Mouse (Mus musculus) natural killer cell, adult 2 months (primary cell): ENCODE measurements around the gene Adgrv1.
A peak's percentile ranks its signal among the peaks of the same experiment; 100 is the strongest.
"Not testable (repeated sequence)": the region's sequence is repeated elsewhere in the genome, so short reads cannot be mapped to it uniquely, and the experiment has no call there.

Source experiments
- DNase-seq, 2 experiments: peaks; one replicate each; pipeline ENCODE4 v3.0.0; 2022; ENCODE audit warnings: low spot score in 2 of 2

Adgrv1 gene

GRCm38 (mm10) chr13:81627861-81628260, 5.1 kb downstream of the Adgrv1 start:
- not testable (repeated sequence) for DNase-seq

DNA sequence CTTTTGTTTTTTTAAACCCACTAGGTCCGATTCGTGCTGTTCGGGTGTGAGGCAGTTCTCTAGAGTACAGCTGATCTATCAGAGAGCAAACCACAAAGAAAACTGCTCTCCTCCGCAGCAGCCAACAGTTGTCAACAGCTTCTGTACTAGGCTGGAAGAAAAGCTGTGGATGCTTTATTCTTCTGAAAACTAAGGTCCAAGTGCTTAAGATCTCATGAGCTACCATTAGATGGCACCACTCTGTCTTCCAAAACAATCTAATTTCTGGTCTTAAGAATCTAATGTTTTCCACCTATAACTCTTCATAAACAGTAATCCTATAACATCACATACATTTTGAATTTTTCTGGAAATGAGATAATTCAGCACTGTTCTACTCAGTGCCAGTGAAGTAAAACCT, 22.6 kb downstream of the Adgrv1 start:
- no peak for DNase-seq

- no peak for DNase-seq
Measured at GRCm38 (mm10) chr13:81606991-81607390, 26.0 kb downstream of the Adgrv1 start.

DNA sequence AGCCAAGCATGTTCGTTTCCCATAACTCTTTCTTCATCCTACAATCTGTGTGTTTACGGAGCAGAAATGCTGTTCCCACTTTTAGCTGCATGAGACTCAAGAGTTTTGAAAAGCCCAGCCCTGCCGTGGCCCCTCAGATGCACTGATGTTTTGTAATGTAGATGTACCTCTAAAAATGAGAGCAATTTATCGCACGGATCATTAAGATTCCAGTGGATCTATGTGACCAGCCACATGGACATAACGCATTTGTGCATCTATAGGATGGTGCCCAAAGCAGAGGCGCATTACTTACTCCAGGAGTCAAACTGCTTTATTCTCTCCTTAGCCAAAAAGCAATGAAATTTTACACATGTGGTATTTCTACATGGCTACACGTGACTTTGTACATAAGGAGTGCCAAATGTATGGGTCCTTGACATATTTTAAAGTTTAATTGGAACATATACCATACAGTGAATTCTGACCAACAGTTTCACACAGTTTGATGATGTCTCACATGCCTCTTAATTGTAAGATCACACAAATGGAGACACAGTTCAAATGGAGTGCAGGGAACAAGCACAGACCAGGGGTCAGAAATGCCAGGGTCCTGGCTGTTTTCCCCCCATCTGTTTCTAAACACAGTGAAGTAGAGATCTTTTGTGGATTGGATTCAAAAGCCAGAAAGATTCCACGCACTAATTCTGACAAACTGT, 35.9 kb downstream of the Adgrv1 start:
- DNase-seq = no peak

DNA sequence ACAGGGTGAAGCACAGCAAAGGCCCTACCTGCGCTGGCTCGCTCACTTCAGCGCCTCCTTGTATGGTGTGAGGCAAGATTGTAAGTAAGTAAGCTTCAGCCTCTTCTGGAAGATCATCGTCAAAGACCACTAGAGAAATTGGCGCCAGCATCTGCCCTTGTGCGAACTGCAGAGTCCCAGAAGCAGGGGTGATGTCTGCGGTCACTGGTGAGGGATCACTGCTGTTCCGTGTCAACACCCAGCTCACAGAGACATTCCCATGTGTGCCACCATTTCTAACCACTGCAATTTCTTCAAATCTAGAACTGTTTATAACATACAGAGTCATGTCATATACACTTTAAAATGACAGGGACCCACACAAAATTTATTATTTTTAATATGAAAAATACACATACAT, 54.3 kb downstream of the Adgrv1 start:
- DNase-seq = no peak

GRCm38 (mm10) chr13:81570241-81570821, 62.6 kb downstream of the Adgrv1 start:
- DNase-seq = no peak

DNA sequence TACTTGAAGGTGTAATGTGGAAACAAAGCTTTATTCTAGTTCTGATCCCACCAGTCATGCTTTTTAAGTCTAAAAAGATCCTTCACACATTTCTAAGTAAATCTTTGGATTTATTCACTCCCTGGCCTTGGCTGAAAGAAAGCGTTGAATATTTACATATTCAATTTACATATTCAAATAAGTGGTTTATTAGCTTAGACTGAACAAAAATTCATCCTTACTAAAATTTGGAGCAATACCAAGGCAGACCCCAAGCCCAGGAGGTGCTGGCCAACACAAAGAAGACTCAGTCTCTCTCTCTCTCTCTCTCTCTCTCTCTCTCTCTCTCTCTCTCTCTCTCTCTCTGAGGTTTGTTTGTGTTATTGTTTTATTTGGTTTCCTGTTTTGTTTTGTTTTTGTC, 82.9 kb downstream of the Adgrv1 start:
- DNase-seq = no peak

DNA sequence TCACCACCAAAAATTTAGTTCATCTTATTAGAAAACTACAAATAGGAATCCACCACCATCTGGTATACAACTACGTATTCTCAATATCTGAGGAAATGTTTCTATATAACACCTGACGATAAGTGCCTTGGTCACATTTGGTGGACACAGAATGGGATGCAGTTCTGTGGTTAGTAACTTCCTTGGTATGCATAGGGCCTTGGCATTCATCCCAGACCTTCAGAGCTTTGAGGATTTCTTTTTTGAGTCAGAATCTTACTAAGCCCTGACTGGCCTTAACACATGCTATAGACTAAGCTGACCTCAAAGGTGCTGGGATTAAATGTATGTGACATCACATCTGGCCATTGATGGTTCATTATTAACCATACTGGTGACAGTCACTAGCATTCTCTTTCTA, 98.0 kb downstream of the Adgrv1 start:
- no peak for DNase-seq

- DNase-seq = no peak
Measured at GRCm38 (mm10) chr13:81526687-81527086, 106.3 kb downstream of the Adgrv1 start.

DNA sequence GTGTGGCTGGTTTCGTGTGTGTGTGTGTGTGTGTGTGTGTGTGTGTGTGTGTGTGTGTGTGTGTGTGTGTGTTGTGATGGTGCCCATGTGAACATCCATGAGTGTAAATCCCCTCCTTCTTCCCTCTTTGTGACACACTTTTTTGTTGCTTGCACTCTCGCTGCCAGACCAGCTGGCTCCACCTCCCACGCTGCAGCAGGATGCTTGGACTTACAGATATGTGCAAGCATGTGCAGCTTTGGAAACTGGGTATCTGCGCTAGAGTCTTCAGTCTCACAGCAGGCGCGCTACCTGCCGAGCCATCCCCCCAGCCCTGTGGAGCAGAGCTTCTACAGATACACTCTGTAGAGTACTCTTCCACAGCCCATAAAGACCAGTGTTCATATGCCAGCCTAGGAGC, 122.8 kb downstream of the Adgrv1 start:
- no peak for DNase-seq

DNA sequence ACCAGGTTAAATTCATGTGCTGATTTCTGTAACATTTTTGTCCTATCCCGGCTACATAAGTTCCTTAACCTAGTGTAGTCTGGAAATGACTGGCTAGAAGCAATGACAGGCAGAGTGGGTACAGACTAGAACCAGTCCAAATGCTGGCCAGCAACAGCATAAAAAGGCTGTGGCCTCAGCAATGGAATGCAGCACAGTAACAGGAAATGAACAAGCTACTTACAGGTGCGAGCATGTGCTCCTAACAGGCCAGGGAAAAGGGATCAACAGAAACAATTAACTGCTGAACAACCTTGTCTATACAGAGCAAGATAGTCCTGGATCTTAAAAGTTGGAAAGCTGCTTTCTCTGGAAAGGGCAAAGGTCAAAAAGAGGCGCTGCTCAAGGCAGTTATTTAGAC, 135.9 kb downstream of the Adgrv1 start:
- no peak for DNase-seq

DNA sequence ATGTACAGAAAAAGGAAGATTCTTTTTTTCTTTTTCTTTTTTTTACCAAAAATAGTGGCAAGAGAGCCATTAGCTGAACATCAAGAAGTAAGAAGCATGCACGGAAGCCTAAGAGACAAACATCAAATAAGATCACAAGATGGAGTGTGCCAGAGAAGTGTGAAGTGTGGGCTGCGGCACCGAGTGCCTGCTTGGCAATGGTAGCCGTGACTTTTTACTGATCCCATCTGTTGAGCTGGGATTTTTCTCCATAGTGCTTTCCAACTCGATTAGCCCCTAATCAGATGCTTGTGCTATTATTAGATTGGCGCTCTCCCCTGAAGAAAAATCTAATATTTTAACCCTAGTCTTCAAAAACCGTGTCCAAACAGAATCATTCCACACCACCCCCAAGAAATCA, 141.0 kb downstream of the Adgrv1 start:
- no peak for DNase-seq

GRCm38 (mm10) chr13:81486980-81487379, 146.0 kb downstream of the Adgrv1 start:
- DNase-seq = no peak

GRCm38 (mm10) chr13:81473750-81474149, 159.2 kb downstream of the Adgrv1 start:
- DNase-seq = no peak

GRCm38 (mm10) chr13:81466661-81467060, 166.3 kb downstream of the Adgrv1 start:
- DNase-seq = no peak

DNA sequence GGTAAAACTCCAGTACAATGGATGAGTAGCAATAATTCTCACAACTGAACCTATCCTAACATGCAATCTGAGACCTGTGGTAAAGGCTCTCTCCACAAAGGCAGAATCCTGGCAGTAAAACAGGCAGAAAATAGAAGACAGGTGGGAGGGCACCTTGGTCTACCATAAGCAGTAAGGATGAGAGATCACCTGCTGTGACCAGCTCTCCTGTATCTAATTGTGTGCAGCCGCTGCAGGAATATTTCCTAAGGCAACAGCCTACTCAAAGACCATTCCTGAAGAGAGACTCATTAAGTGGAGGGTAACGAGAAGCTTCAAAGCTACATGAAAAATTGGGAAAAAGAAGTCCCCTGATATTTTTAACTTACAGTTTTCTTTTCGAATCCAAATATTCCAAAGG, 167.2 kb downstream of the Adgrv1 start:
- DNase-seq = no peak

DNA sequence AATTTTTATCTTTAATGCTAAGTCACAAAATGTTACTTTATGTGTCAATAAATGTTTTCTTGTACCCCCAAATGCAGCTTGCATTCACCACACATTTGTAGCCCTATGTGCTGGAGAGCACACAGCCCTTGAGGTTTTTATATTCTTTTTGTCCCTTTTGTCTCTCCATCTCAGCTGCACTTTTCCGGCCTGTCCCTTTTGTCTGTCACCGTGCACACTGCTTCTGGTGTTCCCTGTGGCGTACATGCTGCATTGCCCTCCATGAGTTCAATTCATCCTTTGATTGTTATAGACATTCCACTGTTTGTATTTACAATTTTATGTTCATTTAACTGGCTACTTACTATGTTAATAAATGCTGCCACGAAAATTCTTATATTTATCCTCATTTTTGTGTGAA, 183.3 kb downstream of the Adgrv1 start:
- DNase-seq = no peak

GRCm38 (mm10) chr13:81449198-81449597, 183.8 kb downstream of the Adgrv1 start:
- no peak for DNase-seq

- no peak for DNase-seq
Measured at GRCm38 (mm10) chr13:81441412-81441811, 191.5 kb downstream of the Adgrv1 start.

DNA sequence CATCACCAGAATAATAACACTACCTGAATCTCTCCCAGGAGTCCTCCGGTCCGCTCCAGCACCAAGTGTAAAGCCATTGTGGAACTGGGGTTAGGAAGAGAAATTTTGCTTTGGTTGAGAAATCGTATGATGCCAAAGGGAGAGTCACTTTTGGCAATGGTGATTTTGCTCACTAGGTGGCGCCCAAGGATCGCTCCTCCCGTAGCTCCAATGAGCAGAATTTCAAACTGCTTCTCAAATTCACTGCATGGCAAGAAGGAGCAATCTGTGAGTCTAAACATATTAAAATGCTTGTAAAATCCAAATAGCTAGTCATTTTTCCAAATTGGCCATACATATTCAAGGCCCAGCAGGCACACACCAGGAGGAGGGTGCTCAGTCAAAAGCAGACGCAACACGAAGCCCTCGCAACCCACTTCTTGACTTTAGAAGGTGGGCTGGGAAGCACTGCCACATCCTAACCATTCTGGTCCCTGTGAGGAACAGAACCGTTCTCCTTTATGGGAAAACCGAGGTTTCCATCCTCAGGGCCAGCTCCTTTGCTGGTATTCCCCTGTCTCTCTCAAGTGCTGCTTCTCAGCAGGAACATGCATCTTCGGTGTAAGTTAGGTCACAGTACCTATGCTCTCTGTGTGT, 193.4 kb downstream of the Adgrv1 start:
- peak; percentile 15 to 37 for DNase-seq

- DNase-seq = no peak
Measured at GRCm38 (mm10) chr13:81437088-81437487, 195.9 kb downstream of the Adgrv1 start.

GRCm38 (mm10) chr13:81426896-81427755, 205.8 kb downstream of the Adgrv1 start:
- DNase-seq = peak; percentile 5 to 13
